Mouse (Mus musculus): Measurements from ENCODE around the gene Mcm10.
A peak's percentile ranks its signal among the peaks of the same experiment; 100 is the strongest.

The Mcm10 gene

GRCm38 (mm10) chr2:5012491-5013324 lies at the start of gene Mcm10:
Gene Mcm10 (minus strand): TSS chr2:5012791.
- DNase-seq (ENCODE audit: low read depth, low spot score), result peak; percentile 92

- no peak for DNase-seq (ENCODE audit: low read depth, low spot score)
These were observed 48.6 kb upstream of the Mcm10 start for GRCm38 (mm10) chr2:5061133-5061708.

- no peak for DNase-seq (ENCODE audit: low read depth, low spot score)
These were observed 47.4 kb upstream of the Mcm10 start for GRCm38 (mm10) chr2:5059997-5060396.

DNA sequence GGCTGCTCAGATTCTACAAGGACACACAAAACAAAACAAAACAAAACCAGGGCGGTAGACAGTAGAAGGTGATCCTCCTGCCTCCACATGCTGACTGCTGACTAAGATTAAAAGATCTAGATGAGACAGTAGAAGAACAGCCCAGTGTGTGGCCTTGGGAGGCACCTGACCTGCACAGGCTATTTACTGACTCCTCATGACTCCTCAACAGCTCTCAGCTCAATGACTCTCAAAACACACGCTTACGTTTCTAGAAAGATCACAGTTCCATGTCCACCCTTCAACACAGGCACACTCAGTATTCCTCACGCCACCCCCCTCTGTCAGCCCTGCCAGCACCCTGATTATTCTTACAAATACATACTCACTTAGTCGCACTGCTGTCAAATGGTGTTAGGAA lies 45.8 kb upstream of the Mcm10 start:
- no peak for DNase-seq (ENCODE audit: low read depth, low spot score)

DNA sequence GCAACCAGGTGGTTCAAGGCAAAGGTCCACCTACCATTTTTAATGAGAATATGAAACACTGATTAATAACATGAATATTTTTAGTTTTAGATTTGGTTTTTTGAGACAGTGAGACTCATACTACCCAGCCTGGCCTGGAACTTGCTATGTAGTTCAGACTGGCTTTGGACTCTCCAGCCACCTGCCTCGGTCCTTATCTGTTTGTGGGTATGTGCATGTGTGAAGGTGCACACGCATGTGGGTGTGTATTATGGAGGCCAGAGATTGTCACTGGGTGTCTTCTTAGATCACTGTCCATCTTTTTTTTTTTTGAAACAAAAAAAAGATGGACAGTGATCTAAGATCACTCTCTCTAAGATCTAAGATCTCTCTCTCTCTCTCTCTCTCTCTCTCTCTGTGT lies 38.0 kb upstream of the Mcm10 start:
- no peak for DNase-seq (ENCODE audit: low read depth, low spot score)

GRCm38 (mm10) chr2:5047016-5047415 lies 34.4 kb upstream of the Mcm10 start:
- DNase-seq (ENCODE audit: low read depth, low spot score), result no peak

DNA sequence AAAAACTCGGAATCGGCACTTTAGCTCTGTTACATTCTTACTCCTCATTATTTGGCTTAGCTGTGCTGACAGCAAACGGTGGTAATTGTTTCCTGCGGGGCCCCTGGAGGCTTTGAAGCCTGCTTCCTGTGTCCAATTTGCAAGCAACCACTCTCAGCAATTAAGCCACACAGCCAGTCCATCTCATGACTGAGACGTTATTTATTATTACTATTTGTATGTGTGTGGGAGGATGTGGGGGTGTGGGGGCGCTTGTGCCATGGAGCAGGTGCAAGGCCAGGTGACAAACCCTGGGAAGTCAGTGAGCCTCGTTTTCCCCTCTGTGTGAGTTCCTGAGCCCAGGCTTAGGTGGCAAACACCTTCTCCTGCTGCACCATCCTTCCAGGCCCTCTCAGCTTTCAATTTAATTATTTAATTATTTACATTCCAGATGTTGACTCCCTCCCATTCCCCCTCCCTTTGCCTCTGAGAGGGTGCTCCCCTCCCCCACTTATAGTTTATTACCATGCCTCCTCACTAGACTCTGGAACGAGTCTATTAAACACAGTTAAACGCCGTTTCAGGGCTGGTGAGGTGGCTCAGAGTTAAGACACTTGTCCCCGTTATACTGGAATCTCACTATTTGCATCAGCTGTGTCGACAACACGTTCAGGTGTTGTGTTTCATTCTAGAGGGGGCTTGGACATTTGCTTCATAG lies 32.8 kb upstream of the Mcm10 start:
- no peak for DNase-seq (ENCODE audit: low read depth, low spot score)

DNA sequence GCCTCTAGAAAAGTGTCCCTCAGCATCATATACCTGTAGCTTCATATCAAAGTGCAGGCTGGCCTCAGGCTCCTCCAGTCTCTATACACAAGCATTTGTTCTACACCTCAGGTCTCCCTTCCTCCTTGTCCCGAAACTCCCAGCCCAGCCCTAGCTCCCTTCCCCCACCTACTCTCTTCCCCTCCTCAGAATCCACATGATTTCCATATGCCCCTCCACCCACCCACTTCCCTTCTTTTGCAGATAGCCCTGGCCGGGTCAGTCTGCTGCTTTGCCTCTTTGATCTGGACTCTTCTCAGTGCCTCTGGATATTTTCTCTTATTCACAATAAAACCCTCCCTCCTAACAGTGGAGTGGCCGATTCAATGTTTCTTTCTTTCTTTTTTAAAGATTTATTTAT lies 31.7 kb upstream of the Mcm10 start:
- no peak for DNase-seq (ENCODE audit: low read depth, low spot score)

- DNase-seq (ENCODE audit: low read depth, low spot score), result no peak
These were observed 30.8 kb upstream of the Mcm10 start for GRCm38 (mm10) chr2:5043476-5043761.

DNA sequence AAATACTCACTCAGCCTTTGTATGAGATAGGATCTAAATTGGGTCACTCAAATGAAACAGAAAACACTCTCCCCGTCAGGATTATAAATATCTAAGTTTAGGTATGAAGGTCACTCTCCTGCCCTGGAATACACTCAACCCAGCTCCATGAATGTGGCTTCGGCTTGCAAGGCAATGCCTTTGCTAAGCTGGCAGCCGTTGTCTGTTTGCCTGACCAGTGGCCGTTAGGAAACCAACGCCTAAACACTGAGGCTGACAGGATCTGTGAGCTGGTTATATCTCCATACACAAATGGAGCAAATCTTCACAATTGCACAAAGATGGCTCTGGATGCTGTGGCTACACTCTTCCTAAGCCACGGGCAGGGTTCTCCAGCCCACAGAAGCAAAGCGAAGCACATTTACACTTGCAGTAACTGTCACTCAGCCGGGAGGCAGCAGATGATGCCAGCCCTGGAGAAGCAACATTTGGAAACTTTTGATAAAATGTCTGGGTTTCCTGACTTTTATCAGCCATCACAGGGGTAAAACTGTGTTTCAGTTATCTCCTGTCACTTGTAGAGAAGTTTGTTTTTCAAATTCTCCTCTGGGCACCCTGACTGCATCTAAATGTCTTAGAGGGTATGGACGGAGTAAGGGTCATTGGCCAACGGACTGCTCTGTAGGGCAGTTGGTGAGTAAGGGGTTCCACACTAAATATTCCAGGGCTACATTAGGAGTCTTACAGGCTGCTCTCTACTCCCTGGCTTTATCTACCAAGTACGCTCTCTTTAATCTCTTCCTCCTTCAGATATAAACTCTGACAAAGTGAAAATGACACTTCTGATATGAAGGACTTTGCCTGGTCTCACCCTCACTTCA lies 30.3 kb upstream of the Mcm10 start:
- DNase-seq (ENCODE audit: low read depth, low spot score), result peak; percentile 83

DNA sequence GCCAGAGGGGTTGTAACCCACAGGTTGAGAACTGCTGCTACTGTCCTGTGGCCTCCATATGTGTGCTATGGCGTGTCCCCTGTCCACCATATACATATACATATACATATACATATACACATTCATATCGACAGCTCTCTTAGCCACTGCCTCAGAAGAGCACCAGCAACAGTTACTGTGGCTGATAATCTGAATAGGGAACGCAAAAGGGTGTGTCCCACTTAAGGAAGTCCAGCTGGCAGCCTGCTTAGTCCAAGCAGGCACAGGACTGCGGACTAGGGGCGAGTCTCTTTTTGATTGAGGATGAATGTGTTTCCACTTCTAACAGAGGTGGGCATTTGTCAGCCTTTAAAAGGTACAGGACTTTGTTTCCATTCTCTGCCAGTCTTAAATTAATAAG lies 29.3 kb upstream of the Mcm10 start:
- no peak for DNase-seq (ENCODE audit: low read depth, low spot score)

- peak; percentile 86 for DNase-seq (ENCODE audit: low read depth, low spot score)
These were observed 27.9 kb upstream of the Mcm10 start for GRCm38 (mm10) chr2:5040281-5041161.

GRCm38 (mm10) chr2:5039350-5040170 lies 27.0 kb upstream of the Mcm10 start:
- DNase-seq (ENCODE audit: low read depth, low spot score), result no peak

DNA sequence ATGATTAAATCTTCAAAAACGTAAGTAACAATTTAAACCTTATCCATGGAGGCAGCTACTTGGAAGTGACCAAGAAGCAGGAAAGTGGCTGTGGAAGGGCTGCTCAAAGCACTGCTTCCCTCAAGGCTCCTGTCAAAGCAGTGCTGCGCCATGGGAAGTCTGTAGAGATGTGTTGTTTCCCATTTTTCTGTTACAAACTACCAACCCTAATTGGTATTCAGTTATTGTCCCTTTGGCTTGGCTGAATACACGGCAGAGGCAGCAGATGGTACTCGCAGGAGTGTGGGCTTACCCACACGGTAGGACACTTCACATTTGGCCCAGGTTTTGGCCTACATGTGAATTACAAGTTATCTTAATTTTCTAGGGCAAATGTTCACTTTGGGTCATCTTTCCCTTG lies 25.7 kb upstream of the Mcm10 start:
- DNase-seq (ENCODE audit: low read depth, low spot score), result no peak

DNA sequence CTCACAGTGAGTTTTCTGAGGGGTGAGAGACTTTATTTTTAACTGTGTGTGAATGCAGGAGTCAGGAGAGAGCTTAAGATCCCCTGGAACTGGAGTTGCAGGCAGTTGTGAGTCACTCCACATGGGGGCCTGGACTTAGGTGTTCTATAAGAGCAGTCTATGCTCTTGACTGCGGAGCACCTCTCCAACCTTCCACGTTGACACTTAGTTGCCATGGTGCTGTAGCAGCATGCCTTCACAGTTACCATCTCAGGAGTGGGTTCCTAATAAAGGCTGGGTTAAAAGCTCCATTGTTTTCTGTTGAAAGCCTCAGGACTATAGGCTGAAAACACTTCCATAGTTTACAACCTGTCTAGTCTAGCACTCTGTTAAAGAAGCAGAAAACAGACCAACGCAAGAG lies 24.8 kb upstream of the Mcm10 start:
- no peak for DNase-seq (ENCODE audit: low read depth, low spot score)

DNA sequence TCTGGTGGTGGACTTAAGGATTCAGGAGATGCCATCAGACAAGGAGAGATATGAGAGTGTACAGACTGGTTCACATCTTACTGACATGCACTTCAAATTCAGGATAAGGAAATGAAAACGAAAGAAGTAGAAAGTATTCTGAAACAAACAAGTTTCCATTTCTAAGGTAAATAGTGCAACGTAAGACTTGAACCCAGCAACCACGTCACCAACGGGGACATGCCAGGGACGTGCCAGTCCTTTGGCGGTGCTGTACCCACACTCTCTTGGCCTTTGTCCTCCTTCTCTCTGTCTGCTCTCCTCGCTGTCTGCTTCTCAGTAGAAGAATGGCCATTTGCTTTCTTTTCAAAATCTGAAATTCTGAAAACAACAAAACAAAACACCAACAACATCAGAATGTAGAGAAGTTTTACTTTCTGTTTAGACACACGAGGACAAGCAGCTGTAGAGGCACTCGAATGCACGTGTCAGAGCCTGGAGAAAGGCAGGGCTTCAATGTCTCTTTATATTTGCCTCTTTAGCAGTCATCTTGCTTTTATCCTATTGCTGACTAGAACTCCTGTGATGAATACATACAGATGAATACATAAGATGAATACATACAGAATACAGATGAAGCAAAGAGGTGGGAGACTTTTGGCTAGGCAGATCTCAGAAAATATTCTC lies 24.0 kb upstream of the Mcm10 start:
- DNase-seq (ENCODE audit: low read depth, low spot score), result no peak

DNA sequence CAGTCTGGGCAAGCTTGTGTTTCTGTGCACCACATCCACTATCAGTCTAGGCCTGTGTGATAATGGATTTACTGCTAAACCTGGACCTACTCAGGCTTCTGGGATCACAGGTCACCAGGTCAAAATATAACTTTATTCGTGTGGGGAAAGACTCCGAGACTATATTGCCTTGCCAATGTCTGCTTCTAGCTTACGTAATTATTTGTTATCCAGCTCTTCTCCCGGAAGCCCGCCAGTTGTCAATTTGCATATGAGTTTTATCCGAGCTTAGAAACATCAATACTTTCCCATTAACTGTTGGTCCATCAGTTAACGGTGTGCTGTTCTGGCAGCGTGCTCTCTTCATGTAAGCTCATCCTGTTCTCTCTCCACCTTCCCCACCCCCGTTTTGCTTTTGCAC lies 22.6 kb upstream of the Mcm10 start:
- DNase-seq (ENCODE audit: low read depth, low spot score), result no peak

DNA sequence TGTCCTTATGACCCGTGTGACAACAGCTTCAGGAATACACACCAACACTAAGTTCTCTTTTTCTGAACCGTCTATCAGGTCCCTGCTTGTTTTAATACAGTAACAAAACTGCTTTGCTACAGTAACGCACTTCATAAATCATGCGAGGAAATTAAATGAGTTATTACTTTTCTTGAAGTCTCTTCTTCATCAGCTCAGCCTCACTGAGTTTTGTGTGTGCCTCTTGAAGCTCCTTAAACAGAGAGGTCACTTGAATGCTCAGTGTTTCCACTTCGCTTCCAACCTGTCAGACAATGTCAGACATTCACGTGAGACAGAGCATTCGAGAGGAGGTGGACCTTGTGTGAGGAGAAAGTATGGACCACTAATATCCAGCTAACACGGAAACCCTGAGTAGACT lies 22.2 kb upstream of the Mcm10 start:
- DNase-seq (ENCODE audit: low read depth, low spot score), result no peak

DNA sequence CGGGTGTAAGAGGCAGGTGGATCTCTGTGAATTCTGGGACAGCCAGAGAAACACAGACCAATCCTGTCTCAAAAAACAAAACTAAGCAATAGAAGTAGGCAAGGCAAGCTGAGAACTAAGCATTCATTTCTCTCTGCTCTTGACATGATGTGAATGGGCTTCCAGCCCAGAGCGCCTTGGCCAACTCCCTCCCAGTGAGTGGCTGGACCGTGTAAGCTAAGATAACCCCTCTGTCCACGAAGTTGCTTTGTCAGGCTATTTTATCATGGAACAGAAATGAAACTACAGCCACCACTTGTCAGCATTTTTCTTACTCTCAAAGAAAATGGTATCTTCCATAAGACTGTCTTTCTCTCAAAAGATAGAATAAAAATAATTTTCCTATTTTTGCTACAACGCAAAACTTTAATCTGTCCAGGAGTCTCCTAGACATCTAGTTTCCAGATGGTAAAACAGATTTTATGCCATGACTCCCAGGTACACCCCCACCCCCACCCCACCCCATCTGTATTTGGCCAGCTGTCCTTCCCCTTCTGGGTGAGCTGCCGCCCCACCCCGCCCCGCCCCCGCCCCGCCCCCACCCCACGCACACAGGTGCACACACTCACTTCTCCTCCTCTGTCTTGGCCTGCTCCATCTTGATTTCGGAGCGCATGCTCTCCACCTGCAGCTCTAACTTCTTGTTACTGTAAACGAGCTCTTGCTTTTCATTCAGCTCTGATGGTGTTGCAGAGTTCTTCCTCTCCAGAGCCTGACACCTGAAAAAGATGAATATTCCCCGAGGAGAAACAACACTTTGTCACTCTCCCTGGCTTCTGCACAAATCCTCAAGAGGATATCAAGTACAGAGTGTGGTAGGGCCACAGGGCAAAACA lies 21.2 kb upstream of the Mcm10 start:
- DNase-seq (ENCODE audit: low read depth, low spot score), result peak; percentile 65

Measured in skeletal muscle tissue, adult 2 months (tissue).